Mouse (Mus musculus): Measurements from ENCODE around the gene Dnajc22. TPM values are rescaled to one million over a fixed set of nuclear protein-coding genes. Genes with fewer than 3 reads are reported as not detected.
"Not testable (repeated sequence)": the region's sequence is repeated elsewhere in the genome, so short reads cannot be mapped to it uniquely, and the experiment has no call there.

Dnajc22 gene
- total RNA-seq (2021): under 1 TPM in 1 of 2 experiments, not detected in 1; 0.27 TPM
- long read RNA-seq, experiment 1: 0 reads
- long read RNA-seq, experiment 2: 0 reads

DNA sequence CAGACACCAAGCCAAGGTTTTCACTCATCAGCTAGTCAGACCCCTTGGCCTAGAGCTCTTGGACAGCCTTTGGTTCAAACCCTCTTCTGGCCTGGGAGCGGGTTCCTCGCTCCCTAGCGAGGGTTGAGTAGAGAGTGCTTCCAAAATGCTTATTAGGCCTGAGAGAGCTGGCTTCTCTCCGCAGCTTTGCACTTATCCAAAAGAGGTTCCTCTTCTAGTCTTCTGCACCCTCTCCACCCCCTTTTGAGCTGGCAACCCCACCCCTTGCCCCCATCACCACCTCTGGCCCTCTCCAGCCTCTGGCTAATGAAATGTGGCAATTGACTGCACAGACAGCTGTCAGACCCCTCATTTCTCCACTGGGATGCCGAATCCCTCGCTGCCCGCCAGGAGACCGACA, at the start of gene Dnajc22:
Gene Dnajc22, plus strand, starts transcription at position 301 of the 400 bp plus-strand sequence.
- intact Hi-C loops (cut with DNase I): no loop called here
- no peak for DNase-seq

DNA sequence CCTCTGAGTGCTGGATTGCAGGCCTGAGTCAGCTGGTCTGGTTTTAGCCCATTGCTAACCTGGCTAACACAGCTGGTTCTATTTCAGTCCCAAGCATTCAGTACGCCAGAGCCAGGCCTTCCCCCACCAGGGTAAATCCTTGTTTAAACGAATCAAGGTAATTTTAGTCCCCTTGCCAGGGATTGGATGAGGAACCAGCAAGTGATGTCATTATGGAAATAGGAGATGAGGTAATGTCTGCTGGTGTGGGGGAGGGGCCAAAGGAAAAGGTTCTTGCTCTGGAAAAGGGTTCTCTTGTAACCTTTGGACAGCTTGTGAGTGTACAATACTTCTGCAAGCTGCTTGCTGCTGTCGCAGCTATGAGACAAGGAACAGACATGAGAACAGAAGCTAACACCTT, 48.1 kb upstream of the Dnajc22 start:
- no peak for DNase-seq
- intact Hi-C loops (cut with DNase I): loop anchor here (5.0 to 10.0 kb wide), 2 partner anchors 152 to 230 kb away; no protein-coding TSS in a partner anchor

DNA sequence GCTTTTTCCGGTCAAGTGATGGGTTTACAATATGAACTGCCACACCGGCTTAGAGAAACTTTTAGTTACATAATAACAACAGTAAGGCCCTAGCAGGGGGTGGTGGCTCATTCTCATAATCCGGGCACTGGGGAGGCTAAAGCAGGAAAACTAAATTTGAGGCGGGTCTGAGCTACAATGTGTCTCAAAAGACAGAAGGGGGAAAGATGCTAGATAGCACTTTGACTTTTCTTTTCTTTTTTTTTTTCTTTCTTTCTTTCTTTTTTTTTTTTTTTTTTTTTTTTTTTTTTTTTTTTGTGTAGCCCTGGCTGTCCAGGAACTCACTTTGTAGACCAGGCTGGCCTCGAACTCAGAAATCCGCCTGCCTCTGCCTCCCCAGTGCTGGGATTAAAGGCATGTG, 47.2 kb upstream of the Dnajc22 start:
- intact Hi-C loops (cut with DNase I): loop anchor here (5.0 to 10.0 kb wide), 2 partner anchors 152 to 229 kb away; no protein-coding TSS in a partner anchor
- DNase-seq: not testable (repeated sequence)

DNA sequence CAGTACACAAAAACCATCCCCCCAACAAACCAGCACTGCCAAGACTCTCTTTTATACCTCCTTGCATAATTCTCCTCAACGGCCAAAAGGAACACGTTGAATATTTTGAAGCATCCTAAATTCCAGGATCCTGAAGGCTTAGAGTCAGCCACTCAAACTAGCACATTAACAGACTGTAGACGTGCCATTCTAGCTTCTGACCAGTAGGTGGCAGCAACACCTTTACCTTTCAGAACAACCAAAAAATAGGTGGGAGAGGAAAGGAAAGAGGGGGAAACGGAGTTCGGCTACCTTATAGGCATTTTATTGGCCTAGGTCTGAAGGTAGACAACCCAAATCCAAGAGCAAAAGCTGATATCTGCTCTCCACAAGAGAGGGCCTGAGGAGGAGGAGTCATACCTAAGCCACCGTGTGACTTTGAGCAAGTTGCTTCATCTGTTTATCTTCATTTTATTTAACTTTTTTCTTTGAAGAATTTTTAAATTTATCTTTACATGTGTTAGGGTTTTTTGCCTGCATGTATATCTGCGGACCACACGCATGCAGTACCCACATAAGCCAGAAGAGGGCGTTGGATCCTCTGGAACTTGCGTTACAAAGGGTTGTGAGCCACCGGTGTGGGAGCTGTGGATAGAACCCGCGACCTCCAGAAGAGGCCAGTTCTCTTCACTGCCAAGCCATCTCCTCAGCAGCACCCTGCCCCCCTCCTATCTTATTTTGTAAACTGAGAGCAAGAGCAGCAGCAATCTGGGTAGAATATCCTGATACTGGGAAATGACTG, 43.3 kb upstream of the Dnajc22 start:
- no peak for DNase-seq
- intact Hi-C loops (cut with DNase I): loop anchor here (5.0 to 10.0 kb wide), 3 partner anchors 38 to 225 kb away; partner anchors contain the start of gene C1ql4

DNA sequence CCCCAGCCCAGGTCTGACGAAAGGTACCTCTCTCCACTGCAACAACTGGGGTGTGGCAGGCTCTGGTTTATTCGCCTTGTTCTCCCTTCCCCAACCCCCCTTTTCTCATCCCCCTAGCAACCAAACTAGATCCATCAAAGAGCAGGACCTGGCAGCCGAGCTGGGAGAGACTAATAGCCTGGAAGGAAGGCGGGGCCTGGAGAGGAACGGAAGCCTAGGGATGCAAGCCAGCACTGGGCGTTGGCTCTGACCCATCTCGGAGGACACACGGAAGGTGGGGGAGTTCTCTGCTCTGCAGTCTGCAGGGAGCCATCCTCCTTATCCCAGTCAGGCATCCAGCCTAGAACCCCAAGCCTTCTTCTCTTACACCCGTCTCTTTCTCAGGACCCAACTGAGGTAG, 39.6 kb upstream of the Dnajc22 start:
- DNase-seq: no peak
- intact Hi-C loops (cut with DNase I): loop anchor here (5.0 kb wide), 1 partner anchor 34 kb away; the partner anchor contains the start of gene C1ql4

DNA sequence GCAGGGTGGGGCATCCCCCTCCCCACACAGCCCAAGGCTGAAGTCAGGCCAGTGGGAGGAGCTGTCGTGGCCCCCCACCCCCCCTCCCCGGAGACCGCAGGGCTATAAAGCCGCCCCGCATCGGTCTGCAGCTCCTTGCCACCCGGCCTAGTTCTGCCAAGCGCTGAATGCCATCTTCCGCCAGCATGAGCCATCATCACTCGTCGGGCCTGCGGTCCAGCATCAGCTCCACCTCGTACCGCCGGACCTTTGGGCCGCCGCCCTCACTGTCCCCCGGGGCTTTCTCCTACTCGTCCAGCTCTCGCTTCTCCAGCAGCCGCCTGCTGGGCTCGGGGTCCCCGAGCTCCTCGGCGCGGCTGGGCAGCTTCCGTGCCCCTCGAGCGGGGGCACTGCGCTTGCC, 37.9 kb upstream of the Dnajc22 start, which contains the start of gene Prph:
Gene Prph, plus strand, starts transcription at position 135 of the 400 bp plus-strand sequence.
- no peak for DNase-seq
- intact Hi-C loops (cut with DNase I): no loop called here

DNA sequence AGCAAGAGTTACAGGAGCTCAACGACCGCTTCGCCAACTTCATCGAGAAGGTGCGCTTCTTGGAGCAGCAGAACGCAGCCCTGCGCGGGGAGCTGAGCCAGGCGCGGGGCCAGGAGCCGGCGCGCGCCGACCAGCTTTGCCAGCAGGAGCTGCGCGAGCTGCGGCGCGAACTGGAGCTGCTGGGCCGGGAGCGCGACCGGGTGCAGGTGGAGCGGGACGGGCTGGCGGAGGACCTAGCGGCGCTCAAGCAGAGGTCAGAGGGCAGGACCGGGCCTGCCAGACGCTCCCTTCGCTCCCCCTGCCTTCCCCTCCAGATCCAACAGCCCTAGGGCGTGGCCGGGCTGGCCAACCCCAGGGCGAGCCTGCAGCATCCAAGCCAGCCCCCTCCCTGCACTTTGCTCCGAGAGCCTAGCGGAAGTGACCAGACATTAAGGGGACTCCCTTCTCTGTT, 37.4 kb upstream of the Dnajc22 start:
- intact Hi-C loops (cut with DNase I): no loop called here
- no peak for DNase-seq

DNA sequence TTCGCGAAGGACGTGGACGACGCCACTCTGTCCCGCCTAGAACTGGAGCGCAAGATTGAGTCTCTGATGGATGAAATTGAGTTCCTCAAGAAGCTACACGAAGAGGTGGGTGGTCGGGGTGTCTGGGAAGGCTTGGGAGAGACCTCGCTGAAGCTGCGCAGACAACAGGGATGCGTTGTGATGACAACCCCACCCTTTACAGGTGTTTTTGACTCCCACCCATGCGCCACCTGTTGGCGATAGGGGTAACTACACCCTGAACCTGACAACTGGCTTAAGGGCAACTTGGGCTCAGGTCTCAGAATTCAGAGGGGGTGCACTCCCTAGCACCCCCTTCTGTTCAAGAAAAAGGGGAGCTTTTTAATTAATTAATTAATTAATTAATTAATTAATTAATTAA, 36.6 kb upstream of the Dnajc22 start:
- intact Hi-C loops (cut with DNase I): no loop called here
- no peak for DNase-seq

DNA sequence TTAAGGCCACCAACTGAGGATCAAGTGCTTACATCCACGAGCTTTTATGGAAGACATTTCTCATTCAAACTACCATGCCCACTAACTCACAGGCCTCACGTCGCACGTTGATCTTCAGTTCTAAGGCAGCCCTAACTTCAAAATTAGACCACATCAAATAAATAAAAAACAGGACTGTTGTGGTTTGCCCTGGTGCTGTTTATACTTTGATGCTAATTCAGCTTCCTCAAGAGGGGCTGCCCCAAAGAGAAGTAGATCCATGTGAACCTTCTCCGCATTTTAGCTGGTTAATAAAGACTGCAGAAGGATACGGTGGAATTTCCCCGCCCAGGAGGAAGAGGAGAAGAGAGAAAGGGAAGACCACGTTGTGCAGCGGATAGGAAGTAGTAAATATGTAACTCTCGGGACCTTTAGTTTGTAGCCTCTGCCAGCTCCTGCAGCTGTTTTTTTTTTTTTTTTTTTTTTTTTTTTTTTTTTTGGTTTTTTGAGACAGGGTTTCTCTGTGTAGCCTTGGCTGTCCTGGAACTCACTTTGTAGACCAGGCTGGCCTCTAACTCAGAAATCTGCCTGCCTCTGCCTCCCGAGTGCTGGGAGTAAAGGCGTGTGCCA, 27.3 kb upstream of the Dnajc22 start:
- DNase-seq: no peak
- intact Hi-C loops (cut with DNase I): no loop called here

DNA sequence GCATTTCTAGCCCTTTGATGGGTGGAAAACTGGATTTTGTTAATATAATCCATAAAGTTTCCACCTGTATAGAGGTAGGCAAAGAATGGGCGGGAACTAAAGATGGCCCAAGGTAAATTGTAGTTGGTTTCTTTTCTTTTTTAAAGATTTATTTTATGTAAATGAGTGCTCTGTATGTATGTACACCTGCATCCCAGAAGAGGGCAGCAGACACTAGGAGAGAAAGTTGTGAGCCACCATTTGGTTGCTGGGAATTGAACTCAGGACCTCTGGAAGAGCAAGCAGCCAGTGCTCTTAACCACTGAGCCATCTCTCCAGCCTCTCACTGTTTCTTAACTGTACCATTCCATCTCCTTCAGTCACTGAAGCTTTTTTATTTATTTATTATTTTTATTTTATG, 21.0 kb upstream of the Dnajc22 start:
- no peak for DNase-seq
- intact Hi-C loops (cut with DNase I): no loop called here

DNA sequence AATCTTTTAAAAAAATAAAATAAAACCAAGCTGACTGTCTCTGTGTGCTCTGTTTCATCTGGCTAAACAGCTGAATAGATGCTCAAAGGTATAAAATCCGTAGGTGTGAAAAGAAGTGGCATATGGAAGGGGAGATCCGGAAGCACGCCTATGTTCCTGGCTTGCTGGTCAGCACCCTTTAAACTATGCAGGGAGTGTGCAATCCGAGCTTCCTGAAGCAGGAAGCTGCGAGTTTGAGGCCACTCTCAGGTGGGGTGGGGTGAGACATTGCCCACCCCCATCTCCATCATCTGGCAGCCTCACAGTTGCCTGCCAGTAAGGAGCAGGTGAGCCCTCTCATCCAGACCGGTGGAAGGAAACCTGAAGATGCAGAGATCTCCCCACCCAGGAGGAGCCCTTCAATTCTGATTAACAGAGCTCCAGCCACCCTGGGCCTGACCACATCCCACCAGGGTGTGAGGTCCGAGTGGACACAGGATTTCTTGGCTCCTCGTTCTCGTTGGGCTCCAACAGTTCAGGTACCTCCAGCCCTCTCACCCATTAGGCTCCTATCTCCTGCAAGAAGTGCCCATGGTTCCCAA, 18.9 kb upstream of the Dnajc22 start, which contains the start of gene Troap:
Gene Troap, plus strand, starts transcription at position 557 of the 581 bp plus-strand sequence.
- no peak for DNase-seq
- intact Hi-C loops (cut with DNase I): no loop called here

DNA sequence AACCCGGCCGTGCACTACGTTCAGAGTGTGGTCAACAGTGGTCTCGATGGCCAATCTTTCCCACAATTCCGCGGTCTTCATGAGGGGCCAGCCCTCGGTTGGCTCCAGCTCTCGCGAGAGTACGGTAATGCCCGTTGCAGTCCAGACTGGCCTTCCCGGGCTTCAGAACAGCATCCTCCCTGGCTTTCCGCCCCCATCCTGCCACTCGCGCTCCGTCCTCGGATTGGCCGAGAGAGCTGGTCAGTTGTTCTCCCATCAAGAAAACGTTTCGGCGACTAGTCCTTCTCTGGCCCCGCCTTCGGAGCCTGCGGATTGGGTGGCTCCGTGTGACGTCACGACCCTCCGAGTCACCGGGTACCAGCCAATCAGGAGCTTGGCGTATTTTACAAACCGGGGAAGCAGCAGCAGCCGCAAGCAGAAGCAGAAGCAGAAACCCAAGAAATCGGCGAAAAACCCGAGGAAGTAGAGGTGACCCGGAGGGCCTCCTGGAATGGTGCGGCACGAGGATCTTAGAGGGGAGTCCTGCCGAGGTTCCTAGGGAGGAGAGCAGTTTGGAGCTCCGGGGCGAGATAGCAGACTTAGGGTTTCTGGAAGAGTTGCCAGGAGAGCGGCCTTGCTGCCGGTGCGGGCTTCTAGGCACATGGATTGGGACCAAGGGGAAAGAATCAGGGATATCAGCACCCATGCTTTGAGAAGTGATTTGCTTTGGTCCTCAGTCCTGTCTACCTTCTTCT, 18.2 kb upstream of the Dnajc22 start:
- DNase-seq: peak; percentile 94 to 97
- intact Hi-C loops (cut with DNase I): no loop called here

DNA sequence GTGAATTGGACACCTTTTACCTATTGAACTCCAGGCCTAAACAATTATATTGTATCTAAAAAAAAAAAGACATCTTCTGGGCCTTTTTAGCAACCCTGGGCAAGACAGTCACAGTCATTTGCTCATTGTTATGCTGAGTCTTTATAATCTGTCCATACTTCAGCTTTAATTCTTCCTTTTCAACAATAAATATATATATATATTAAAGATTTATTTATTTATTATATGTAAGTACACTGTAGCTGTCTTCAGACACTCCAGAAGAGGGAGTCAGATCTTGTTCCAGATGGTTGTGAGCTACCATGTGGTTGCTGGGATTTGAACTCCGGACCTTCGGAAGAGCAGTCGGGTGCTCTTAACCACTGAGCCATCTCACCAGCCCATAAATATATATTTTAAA, 17.0 kb upstream of the Dnajc22 start:
- intact Hi-C loops (cut with DNase I); DNase-seq: not testable (repeated sequence)

DNA sequence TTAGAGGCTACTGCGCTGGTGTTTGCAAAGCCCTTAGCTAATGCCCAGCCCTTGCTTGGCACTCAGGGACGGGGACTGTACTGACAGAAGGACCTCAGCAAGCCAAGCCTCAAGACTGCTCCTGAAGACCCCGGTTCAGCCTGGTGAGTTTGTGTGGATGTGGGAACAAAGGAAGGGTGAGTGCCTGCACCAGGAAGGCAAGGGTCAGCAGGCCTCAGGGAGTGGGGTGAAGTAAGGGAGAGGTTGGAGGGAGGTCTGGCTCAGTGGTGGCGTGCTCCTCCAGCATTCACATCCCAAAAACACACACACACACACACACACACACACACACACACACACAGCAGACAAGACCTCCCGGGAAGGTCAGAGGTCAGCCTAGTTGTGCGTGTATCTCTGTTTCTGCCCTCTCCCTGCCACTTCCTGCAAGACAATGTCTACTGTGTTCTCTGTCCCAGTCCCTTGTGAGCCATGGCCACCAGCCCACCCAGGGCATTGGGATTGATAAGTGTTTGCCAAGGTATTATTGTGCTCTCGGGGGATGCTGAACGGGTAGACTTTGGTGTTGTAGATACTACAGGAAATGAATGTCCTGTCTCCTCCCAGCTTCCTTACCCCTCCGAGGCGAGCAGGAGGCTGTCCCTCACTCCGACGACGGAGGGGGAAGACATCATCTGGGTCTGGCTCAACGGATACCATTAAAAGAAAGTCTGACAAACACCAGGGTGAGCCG, 14.6 kb upstream of the Dnajc22 start:
- intact Hi-C loops (cut with DNase I): no loop called here
- DNase-seq: no peak

DNA sequence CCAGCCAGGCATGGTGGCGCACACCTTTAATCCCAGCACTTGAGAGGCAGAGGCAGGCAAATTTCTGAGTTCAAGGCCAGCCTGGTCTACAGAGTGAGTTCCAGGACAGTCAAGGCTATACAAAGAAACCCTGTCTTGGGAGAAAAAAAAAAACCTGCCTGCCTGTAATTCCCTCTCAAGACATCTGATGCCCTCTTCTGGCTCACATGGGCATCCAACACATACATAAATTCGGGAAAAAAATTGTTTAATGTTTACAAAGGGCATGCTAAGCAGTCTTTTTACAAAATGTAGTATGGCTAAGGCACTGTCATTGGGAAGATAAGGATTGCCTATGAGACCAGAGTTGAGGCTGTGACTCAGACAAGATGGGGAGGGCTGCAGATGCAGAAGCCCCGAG, 13.2 kb upstream of the Dnajc22 start:
- no peak for DNase-seq
- intact Hi-C loops (cut with DNase I): no loop called here

DNA sequence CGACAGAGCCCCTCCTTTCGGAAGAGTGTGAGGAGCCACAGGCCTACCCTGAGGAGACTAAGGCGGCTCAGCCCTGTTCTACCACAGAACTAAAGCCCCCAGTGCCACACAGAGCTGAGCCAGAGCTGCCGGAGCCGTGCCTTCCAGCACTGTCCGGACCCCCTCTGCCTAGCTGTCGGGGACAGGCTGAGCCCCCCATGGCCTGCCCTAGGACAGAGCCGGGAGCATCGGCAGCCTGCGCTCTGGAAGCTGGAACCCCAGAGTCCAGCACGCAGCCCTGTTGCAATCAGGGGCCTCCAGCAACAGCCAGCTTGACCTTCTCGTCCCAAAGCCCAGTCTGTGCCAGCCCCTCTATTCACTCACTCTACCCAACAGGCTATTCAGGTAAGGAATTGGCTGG, 10.6 kb upstream of the Dnajc22 start:
- intact Hi-C loops (cut with DNase I): no loop called here
- no peak for DNase-seq

DNA sequence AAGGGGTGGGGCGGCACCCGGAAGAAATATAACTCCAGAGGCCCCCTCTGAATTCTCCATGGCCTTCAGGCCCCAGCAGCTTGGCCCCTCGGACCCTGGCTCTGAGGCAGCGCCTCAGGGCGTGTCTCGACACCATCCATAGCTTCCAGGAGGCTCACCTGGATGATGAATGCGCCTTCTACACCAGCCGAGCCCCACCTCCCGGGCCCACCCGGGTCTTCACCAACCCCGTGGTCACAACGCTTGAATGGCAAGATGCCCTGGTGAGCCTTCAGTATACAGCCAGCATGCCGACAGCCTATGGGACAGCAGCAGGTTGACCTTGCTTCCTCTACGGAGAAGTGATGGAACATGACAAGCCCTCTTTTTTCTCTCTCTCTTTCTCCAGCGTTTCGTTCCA, 10.1 kb upstream of the Dnajc22 start:
- intact Hi-C loops (cut with DNase I): no loop called here

DNA sequence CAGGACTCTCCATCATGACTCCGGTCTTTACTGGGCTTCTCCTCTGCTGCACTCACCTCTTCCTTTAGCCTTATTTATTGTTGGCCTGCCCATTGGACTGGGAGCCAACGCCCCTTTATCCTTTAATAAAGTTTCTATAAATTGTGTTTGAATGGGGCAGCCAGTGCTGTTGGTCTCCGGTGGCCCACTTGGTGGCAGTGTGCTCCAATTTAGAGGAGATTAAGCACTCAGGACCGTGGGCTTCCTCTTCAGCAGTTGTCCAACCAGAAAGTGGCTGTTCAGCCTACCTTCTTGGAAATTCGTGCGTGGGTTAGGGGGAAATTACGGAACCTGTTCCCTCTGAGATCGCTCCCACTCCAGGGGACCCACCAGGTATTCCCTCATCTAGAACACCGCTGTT, 9.7 kb upstream of the Dnajc22 start:
- intact Hi-C loops (cut with DNase I): no loop called here

More for the DNA sequence above, 10.1 kb upstream of the Dnajc22 start:
- no peak for DNase-seq

DNA sequence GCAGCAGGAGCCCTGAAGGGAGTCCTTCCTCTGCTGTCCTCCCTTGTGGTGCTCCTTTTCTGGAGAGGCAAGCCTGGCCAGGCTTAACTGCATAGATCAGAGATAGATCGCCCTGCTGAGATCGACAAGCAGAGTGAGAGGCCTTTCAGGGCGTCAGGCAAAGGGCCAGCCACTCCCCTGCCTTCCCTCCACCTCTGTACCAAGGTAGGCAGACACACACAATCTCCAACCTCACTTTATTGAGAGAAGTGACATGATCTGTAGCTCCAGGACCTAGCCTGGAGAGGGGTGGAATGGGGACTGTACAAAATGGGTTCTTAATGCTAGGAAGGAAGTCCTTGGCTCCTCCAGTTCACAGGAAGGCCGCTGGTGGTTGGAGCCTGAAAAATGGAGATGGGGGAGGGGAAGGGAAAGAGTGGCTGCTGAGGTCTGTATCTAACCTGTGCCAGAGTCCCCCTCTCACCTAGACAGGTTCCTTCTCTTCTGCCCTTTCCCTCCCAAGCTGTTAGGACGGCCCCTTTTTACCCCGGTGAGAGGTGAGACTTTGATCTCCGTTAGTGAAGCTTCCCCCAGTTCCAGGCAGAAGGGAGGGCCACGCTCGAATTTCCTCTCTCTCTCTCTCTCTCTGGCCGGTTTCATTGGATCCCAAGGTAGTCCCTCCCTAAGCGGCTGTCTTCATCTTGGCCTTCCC, 9.0 kb upstream of the Dnajc22 start:
- intact Hi-C loops (cut with DNase I): no loop called here

More for the DNA sequence above, 9.7 kb upstream of the Dnajc22 start:
- DNase-seq: no peak

More for the DNA sequence above, 9.0 kb upstream of the Dnajc22 start:
- DNase-seq: no peak
